ENCODE assay signal across 18 mouse cellular contexts in genomic region chr4:54313804-54314203, GRCm38 (mm10).
DNase-seq lines count a peak whose midpoint lies in the region; ATAC-seq and TF ChIP-seq lines count a peak whose summit lies in the region.
"Had no signal": no experiment of that assay in that cellular context is flagged by ENCODE, and none has a peak within 500 bp of the region (broad histone marks: within the 10 kb centered on the region; RNA-seq: fewer than 3 reads in every experiment).

No protein-coding gene starts in this region.

- DNase-seq in cerebellum, postnatal 10 days: peak; percentile 31 to 42
- DNase-seq in cerebellum, postnatal 36 days: no peak
- DNase-seq in liver, postnatal 0 days: no peak
- no peak for DNase-seq in liver
- DNase-seq in embryonic facial prominence, embryonic 10.5 days (ENCODE audit: low spot score): peak; percentile 29
- DNase-seq in heart, adult 11 months: no peak
- no peak for DNase-seq in left cerebral cortex, postnatal 14 days (ENCODE audit: low spot score in 2 of 2)
- no peak for DNase-seq in spleen, postnatal 10 days (ENCODE audit: low spot score in 2 of 2)
- DNase-seq: adrenal gland, postnatal 14 days; cerebellum, adult 8-10 months; heart, adult 18-20 months; kidney, adult 8-10 months; right cerebral cortex, postnatal 25 days had no signal

- intact Hi-C loops in left cerebral cortex, postnatal 14 days (cut with DNase I): no loop called here

- no peak overlapping the region for H3K27ac ChIP-seq in liver, postnatal 0 days (ENCODE audit: low read depth)
- no peak overlapping the region for H3K27ac ChIP-seq in embryonic facial prominence, embryonic 10.5 days (replicated peaks)
- H3K27ac ChIP-seq: embryonic facial prominence, embryonic 12.5 days; hindbrain, embryonic 14.5 days; limb, embryonic 15.5 days; lung, embryonic 15.5 days had no signal

- H3K36me3 ChIP-seq in liver, postnatal 0 days (replicated peaks; ENCODE audit: insufficient read depth, low read length): no peaks in the 10 kb centered on the region
- H3K36me3 ChIP-seq in embryonic facial prominence, embryonic 10.5 days (replicated peaks): no peaks in the 10 kb centered on the region
- H3K36me3 ChIP-seq: embryonic facial prominence, embryonic 12.5 days; limb, embryonic 15.5 days; lung, embryonic 15.5 days had no signal

- no peaks in the 10 kb centered on the region for H3K9me3 ChIP-seq in liver, postnatal 0 days (ENCODE audit: low read length)
- H3K9me3 ChIP-seq in embryonic facial prominence, embryonic 10.5 days: no peaks in the 10 kb centered on the region
- H3K9me3 ChIP-seq: embryonic facial prominence, embryonic 12.5 days; limb, embryonic 15.5 days; lung, embryonic 15.5 days had no signal

- TF ChIP-seq CTCF in liver, postnatal 0 days (IDR thresholded peaks at IDR 0.05; ENCODE audit: low read depth): 0 out of 2 replicates have a peak, but pooled peaks have one; percentile 3

- no peak for TF ChIP-seq EP300 in liver, postnatal 0 days (IDR thresholded peaks at IDR 0.05; ENCODE audit: low read depth)

- no peaks in the 10 kb centered on the region for H3K4me1 ChIP-seq in liver, postnatal 0 days (ENCODE audit: insufficient read depth)
- no peaks in the 10 kb centered on the region for H3K4me1 ChIP-seq in embryonic facial prominence, embryonic 10.5 days
- H3K4me1 ChIP-seq: embryonic facial prominence, embryonic 12.5 days; limb, embryonic 15.5 days; lung, embryonic 15.5 days had no signal

- H3K4me2 ChIP-seq in liver, postnatal 0 days (ENCODE audit: low read depth, low read length): no peak overlapping the region
- H3K4me2 ChIP-seq: embryonic facial prominence, embryonic 12.5 days; hindbrain, embryonic 14.5 days; limb, embryonic 15.5 days; lung, embryonic 15.5 days had no signal

- H3K9ac ChIP-seq in liver, postnatal 0 days (replicated peaks): no peak overlapping the region
- H3K9ac ChIP-seq: embryonic facial prominence, embryonic 12.5 days; hindbrain, embryonic 14.5 days; limb, embryonic 15.5 days; lung, embryonic 15.5 days had no signal

- H3K4me3 ChIP-seq in liver, postnatal 0 days (ENCODE audit: low read depth, low read length): no peak overlapping the region
- H3K4me3 ChIP-seq in embryonic facial prominence, embryonic 10.5 days: no peak overlapping the region
- H3K4me3 ChIP-seq: embryonic facial prominence, embryonic 12.5 days; limb, embryonic 15.5 days; lung, embryonic 15.5 days had no signal

- no peak for ATAC-seq in liver, postnatal 0 days
- ATAC-seq: midbrain, embryonic 16.5 days had no signal

- H3K27me3 ChIP-seq in liver, postnatal 0 days (ENCODE audit: insufficient read depth, low read length): no peaks in the 10 kb centered on the region
- H3K27me3 ChIP-seq in embryonic facial prominence, embryonic 10.5 days (replicated peaks; ENCODE audit: low read depth, poor library complexity, severe bottlenecking): no peaks in the 10 kb centered on the region
- H3K27me3 ChIP-seq: embryonic facial prominence, embryonic 12.5 days; limb, embryonic 15.5 days; lung, embryonic 15.5 days had no signal

- 74% methylated on average over 1 of the region's 1 CpGs for WGBS in liver, postnatal 0 days (ENCODE audit: insufficient replicate concordance)
- 77% methylated on average over 1 of the region's 1 CpGs for WGBS in embryonic facial prominence, embryonic 10.5 days

Comparison
In these comparisons a context has a peak if more than half of its experiments do, and no peak if none do; other contexts are left out.
1. DNase-seq: peak in cerebellum, postnatal 10 days (2 of 2) and embryonic facial prominence, embryonic 10.5 days (single experiment); none in cerebellum, postnatal 36 days (0 of 2), liver, postnatal 0 days (single experiment), liver (single experiment), heart, adult 11 months (single experiment), left cerebral cortex, postnatal 14 days (0 of 2) and spleen, postnatal 10 days (0 of 2).